Comparison of ENCODE assay signal across 20 mouse cellular contexts in genomic region chr5:132316897-132317296, GRCm38 (mm10).
A peak's percentile ranks its signal among the peaks of the same experiment; 100 is the strongest.
DNase-seq lines count a peak whose midpoint lies in the region; ATAC-seq and TF ChIP-seq lines count a peak whose summit lies in the region.
"Had no signal": no experiment of that assay in that cellular context is flagged by ENCODE, and none has a peak within 500 bp of the region (broad histone marks: within the 10 kb centered on the region; RNA-seq: fewer than 3 reads in every experiment).

No protein-coding gene starts in this region.

- 0 out of 2 replicates have a peak overlapping the region, but pooled peaks have one; percentile 36 for H3K27ac ChIP-seq in forebrain, embryonic 12.5 days
- no peak overlapping the region for H3K27ac ChIP-seq in forebrain, embryonic 14.5 days (ENCODE audit: low read depth, low read length)
- no peak overlapping the region for H3K27ac ChIP-seq in intestine, embryonic 14.5 days (ENCODE audit: low read depth)
- H3K27ac ChIP-seq in intestine, postnatal 0 days (ENCODE audit: low read depth, low read length), result no peak overlapping the region
- no peak overlapping the region for H3K27ac ChIP-seq in intestine, embryonic 16.5 days (ENCODE audit: low read length)
- H3K27ac ChIP-seq: embryonic facial prominence, embryonic 13.5 days; embryonic facial prominence, embryonic 15.5 days had no signal

- no peaks in the 10 kb centered on the region for H3K9me3 ChIP-seq in forebrain, embryonic 12.5 days
- H3K9me3 ChIP-seq in forebrain, embryonic 14.5 days (replicated peaks; ENCODE audit: control insufficient read depth, low read length), result no peaks in the 10 kb centered on the region
- no peaks in the 10 kb centered on the region for H3K9me3 ChIP-seq in intestine, embryonic 14.5 days (ENCODE audit: control insufficient read depth, low read length)
- H3K9me3 ChIP-seq in intestine, postnatal 0 days (ENCODE audit: control insufficient read depth), result no peaks in the 10 kb centered on the region
- H3K9me3 ChIP-seq in intestine, embryonic 16.5 days (ENCODE audit: control insufficient read depth, low read length), result no peaks in the 10 kb centered on the region
- H3K9me3 ChIP-seq: embryonic facial prominence, embryonic 13.5 days; embryonic facial prominence, embryonic 15.5 days had no signal

- H3K36me3 ChIP-seq in forebrain, embryonic 12.5 days (replicated peaks), result no peaks in the 10 kb centered on the region
- H3K36me3 ChIP-seq in forebrain, embryonic 14.5 days (ENCODE audit: control insufficient read depth, insufficient read depth, low read length), result no peaks in the 10 kb centered on the region
- H3K36me3 ChIP-seq in intestine, embryonic 14.5 days (ENCODE audit: control insufficient read depth, insufficient read depth, low read length), result no peaks in the 10 kb centered on the region
- H3K36me3 ChIP-seq in intestine, postnatal 0 days (ENCODE audit: control insufficient read depth, insufficient read depth), result no peaks in the 10 kb centered on the region
- no peaks in the 10 kb centered on the region for H3K36me3 ChIP-seq in intestine, embryonic 16.5 days (ENCODE audit: control insufficient read depth, insufficient read depth, low read length)
- H3K36me3 ChIP-seq: embryonic facial prominence, embryonic 13.5 days; embryonic facial prominence, embryonic 15.5 days had no signal

- no peak for ATAC-seq in forebrain, embryonic 12.5 days (ENCODE audit: low FRiP score)
- no peak for ATAC-seq in forebrain, embryonic 14.5 days
- ATAC-seq in intestine, embryonic 14.5 days (replicated peaks; ENCODE audit: low FRiP score, low TSS enrichment, low read depth), result 0 out of 2 replicates have a peak, but pooled peaks have one; percentile 23
- ATAC-seq in intestine, postnatal 0 days, result no peak
- ATAC-seq in intestine, embryonic 16.5 days, result peak; percentile 86

- peaks cover 53% of the 10 kb centered on the region for H3K4me1 ChIP-seq in forebrain, embryonic 12.5 days
- H3K4me1 ChIP-seq in forebrain, embryonic 14.5 days (ENCODE audit: control insufficient read depth, insufficient read depth, low read length), result peaks cover 17% of the 10 kb centered on the region
- H3K4me1 ChIP-seq in intestine, embryonic 14.5 days (replicated peaks; ENCODE audit: control insufficient read depth, insufficient read depth, low read length), result no peaks in the 10 kb centered on the region
- no peaks in the 10 kb centered on the region for H3K4me1 ChIP-seq in intestine, postnatal 0 days (replicated peaks; ENCODE audit: control insufficient read depth, insufficient read depth, low read length)
- no peaks in the 10 kb centered on the region for H3K4me1 ChIP-seq in intestine, embryonic 16.5 days (ENCODE audit: control insufficient read depth, insufficient read depth, low read length)
- H3K4me1 ChIP-seq: embryonic facial prominence, embryonic 15.5 days had no signal

- DNase-seq in forebrain, embryonic 14.5 days (ENCODE audit: low spot score), result no peak
- DNase-seq in intestine, embryonic 14.5 days (ENCODE audit: low spot score), result no peak
- DNase-seq in lung, postnatal 4 days, result no peak
- DNase-seq in spleen, postnatal 14 days (ENCODE audit: low spot score in 2 of 2), result no peak
- DNase-seq: adrenal gland, adult 2 months; adrenal gland, postnatal 10 days; adrenal gland, postnatal 25 days; cerebellum, adult 11 months; cerebellum, adult 18-20 months; cerebellum, adult 8-10 months; cerebellum, adult 9-11 months; cerebellum, postnatal 14 days; cerebellum, postnatal 36 days; embryo, embryonic 11 days had no signal

- H3K4me2 ChIP-seq in forebrain, embryonic 12.5 days, result no peak overlapping the region
- H3K4me2 ChIP-seq in forebrain, embryonic 14.5 days (ENCODE audit: low read length), result no peak overlapping the region
- H3K4me2 ChIP-seq in intestine, embryonic 14.5 days (ENCODE audit: low read length), result no peak overlapping the region
- no peak overlapping the region for H3K4me2 ChIP-seq in intestine, postnatal 0 days (replicated peaks; ENCODE audit: low read depth)
- H3K4me2 ChIP-seq in intestine, embryonic 16.5 days (ENCODE audit: low read depth, low read length), result no peak overlapping the region
- H3K4me2 ChIP-seq: embryonic facial prominence, embryonic 13.5 days; embryonic facial prominence, embryonic 15.5 days had no signal

- WGBS in forebrain, embryonic 12.5 days, result 35% methylated on average over 6 of the region's 6 CpGs
- WGBS in forebrain, embryonic 14.5 days, result 34% methylated on average over 6 of the region's 6 CpGs
- 63% methylated on average over 6 of the region's 6 CpGs for WGBS in intestine, embryonic 14.5 days
- 36% methylated on average over 6 of the region's 6 CpGs for WGBS in intestine, postnatal 0 days
- 52% methylated on average over 6 of the region's 6 CpGs for WGBS in intestine, embryonic 16.5 days

- no peaks in the 10 kb centered on the region for H3K27me3 ChIP-seq in forebrain, embryonic 12.5 days
- no peaks in the 10 kb centered on the region for H3K27me3 ChIP-seq in forebrain, embryonic 14.5 days (replicated peaks; ENCODE audit: control insufficient read depth, insufficient read depth, low read length)
- no peaks in the 10 kb centered on the region for H3K27me3 ChIP-seq in intestine, embryonic 14.5 days (replicated peaks; ENCODE audit: control insufficient read depth, insufficient read depth, low read length)
- no peaks in the 10 kb centered on the region for H3K27me3 ChIP-seq in intestine, postnatal 0 days (replicated peaks; ENCODE audit: control insufficient read depth, insufficient read depth, low read length)
- no peaks in the 10 kb centered on the region for H3K27me3 ChIP-seq in intestine, embryonic 16.5 days (replicated peaks; ENCODE audit: control insufficient read depth, insufficient read depth, low read length)
- H3K27me3 ChIP-seq: embryonic facial prominence, embryonic 13.5 days; embryonic facial prominence, embryonic 15.5 days had no signal

- no peak overlapping the region for H3K4me3 ChIP-seq in forebrain, embryonic 12.5 days (replicated peaks)
- no peak overlapping the region for H3K4me3 ChIP-seq in forebrain, embryonic 14.5 days (ENCODE audit: low read depth, low read length)
- H3K4me3 ChIP-seq in intestine, embryonic 14.5 days (ENCODE audit: low read depth, low read length), result no peak overlapping the region
- H3K4me3 ChIP-seq in intestine, postnatal 0 days (ENCODE audit: low read depth, low read length), result no peak overlapping the region
- H3K4me3 ChIP-seq in intestine, embryonic 16.5 days (ENCODE audit: low read length), result no peak overlapping the region
- H3K4me3 ChIP-seq: embryonic facial prominence, embryonic 13.5 days; embryonic facial prominence, embryonic 15.5 days; erythroblast, embryonic 14.5 days had no signal

- no peak for TF ChIP-seq CTCF in intestine, postnatal 0 days (IDR thresholded peaks at IDR 0.05; ENCODE audit: low read depth)

- H3K9ac ChIP-seq in forebrain, embryonic 12.5 days, result no peak overlapping the region
- no peak overlapping the region for H3K9ac ChIP-seq in forebrain, embryonic 14.5 days (ENCODE audit: low read length)
- H3K9ac ChIP-seq in intestine, embryonic 14.5 days (ENCODE audit: low read length), result no peak overlapping the region
- no peak overlapping the region for H3K9ac ChIP-seq in intestine, postnatal 0 days (ENCODE audit: low read depth, low read length)
- H3K9ac ChIP-seq in intestine, embryonic 16.5 days (ENCODE audit: low read depth, low read length), result no peak overlapping the region
- H3K9ac ChIP-seq: embryonic facial prominence, embryonic 13.5 days; embryonic facial prominence, embryonic 15.5 days had no signal

Comparison
In these comparisons a context has a peak if more than half of its experiments do, and no peak if none do; other contexts are left out.
1. ATAC-seq: peak in intestine, embryonic 14.5 days (single experiment) and intestine, embryonic 16.5 days (single experiment); none in forebrain, embryonic 12.5 days (single experiment), forebrain, embryonic 14.5 days (single experiment) and intestine, postnatal 0 days (single experiment).